Mouse (Mus musculus) cerebellum, adult 2 months (tissue): ENCODE data around the gene Eno3. TPM values are rescaled to one million over a fixed set of nuclear protein-coding genes. Genes with fewer than 3 reads are reported as not detected.

Experiments
- DNase-seq, 2 experiments: peaks; one replicate each; pipeline ENCODE4 v3.0.0; 2021
- H3K27ac ChIP-seq: fragments of 200-500 bp; 2 replicates; pipeline ENCODE4 v1.5.1; 2012; ENCODE audit warnings: low read length, control low read depth, inconsistent platforms; ENCODE audit not compliant: insufficient read depth
- H3K27me3 ChIP-seq: fragments of 200-500 bp; 2 replicates; pipeline ENCODE4 v1.6.1; 2012; ENCODE audit warnings: inconsistent platforms, mild to moderate bottlenecking, low read length, moderate library complexity; ENCODE audit not compliant: control insufficient read depth, insufficient read depth
- H3K4me1 ChIP-seq: fragments of 200-500 bp; 2 replicates; pipeline ENCODE4 v1.6.1; 2011; ENCODE audit warnings: low read length; ENCODE audit not compliant: control insufficient read depth, insufficient read depth
- H3K4me3 ChIP-seq: fragments of 200-500 bp; replicated peaks from 2 replicates; pipeline ENCODE3; 2011; ENCODE audit warnings: mild to moderate bottlenecking, low read depth, low read length, control low read depth; ENCODE audit not compliant: insufficient read depth
- CTCF ChIP-seq: fragments of 200-500 bp; IDR thresholded peaks from 2 replicates; pipeline ENCODE4 v1.5.1; 2011; ENCODE audit warnings: low read depth, mild to moderate bottlenecking, control low read depth, low read length, moderate library complexity, borderline replicate concordance; ENCODE audit not compliant: insufficient read depth
- POLR2A ChIP-seq: fragments of 200-500 bp; IDR thresholded peaks from 2 replicates; pipeline ENCODE4 v1.6.1; 2011; ENCODE audit warnings: low read length, control low read depth, borderline replicate concordance; ENCODE audit not compliant: insufficient read depth
- WGBS: fragments of 180-500 bp; shearing (Covaris S2); methylation state at CpG from one replicate; pipeline ENCODE4 v1.1.7; 2018; 5-methylcytosine and 5-hydroxymethylcytosine counted together
- polyA plus RNA-seq: library from polyadenylated mRNA; depleted of rRNA; stranded (reverse); fragments of >200 nt; gene quantifications from 2 replicates; pipeline ENCODE4 v1.2.3, GENCODE M21; 2012; rRNA removed

Eno3 gene
- polyA plus RNA-seq = 35.0 and 35.9 TPM in 2 replicates

GRCm38 (mm10) chr11:70656964-70657363 lies at the start of gene Eno3:
Gene Eno3, plus strand, starts transcription at chr11:70657202.
- WGBS = 48% methylated on average over 3 of the region's 3 CpGs
- peak in 1 of 2 experiments; percentile 23 for DNase-seq
- H3K27me3 ChIP-seq = no peaks in the 10 kb centered on the region
- H3K4me3 ChIP-seq = peak within 1 kb of the TSS; percentile 99
- TF ChIP-seq POLR2A = no peak
- no peak for TF ChIP-seq CTCF
- H3K27ac ChIP-seq = no peak within 1 kb of the TSS
- H3K4me1 ChIP-seq = peaks cover 9% of the 10 kb centered on the region

DNA sequence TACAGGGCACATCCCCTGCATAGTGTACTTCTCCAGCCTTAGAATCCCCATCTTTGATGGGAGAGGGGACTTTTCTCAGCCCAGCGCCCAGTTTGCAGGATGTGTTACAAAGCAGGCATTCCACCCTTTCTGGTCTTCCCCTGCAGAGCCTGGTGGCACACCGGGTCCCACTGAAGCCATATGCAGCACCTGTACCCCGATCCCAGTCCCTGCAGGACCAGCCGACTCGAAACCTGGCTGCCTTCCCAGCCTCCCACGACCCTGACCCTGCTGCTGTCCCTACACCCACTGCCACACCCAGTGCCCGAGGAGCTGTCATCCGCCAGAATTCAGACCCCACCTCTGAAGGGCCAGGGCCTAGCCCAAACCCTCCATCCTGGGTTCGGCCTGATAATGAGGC lies 49.4 kb upstream of the Eno3 start:
- TF ChIP-seq POLR2A (no peak), CTCF (no peak)
- WGBS = 78% methylated on average over 9 of the region's 9 CpGs
- no peak for DNase-seq

GRCm38 (mm10) chr11:70608381-70609066 lies 48.5 kb upstream of the Eno3 start:
- no peak for DNase-seq
- Histone ChIP-seq H3K4me1 (no peaks in the 10 kb centered on the region), H3K4me3 (no peak overlapping the region), H3K27ac (no peak overlapping the region), H3K27me3 (no peaks in the 10 kb centered on the region)
- TF ChIP-seq CTCF = peak; percentile 25; the same call in 1 of the 2 replicates
- no peak for TF ChIP-seq POLR2A
- WGBS = 81% methylated on average over 26 of the region's 26 CpGs

More for the DNA sequence above, 49.4 kb upstream of the Eno3 start:
- Histone ChIP-seq H3K27me3 (no peaks in the 10 kb centered on the region), H3K27ac (no peak overlapping the region), H3K4me1 (no peaks in the 10 kb centered on the region), H3K4me3 (no peak overlapping the region)

DNA sequence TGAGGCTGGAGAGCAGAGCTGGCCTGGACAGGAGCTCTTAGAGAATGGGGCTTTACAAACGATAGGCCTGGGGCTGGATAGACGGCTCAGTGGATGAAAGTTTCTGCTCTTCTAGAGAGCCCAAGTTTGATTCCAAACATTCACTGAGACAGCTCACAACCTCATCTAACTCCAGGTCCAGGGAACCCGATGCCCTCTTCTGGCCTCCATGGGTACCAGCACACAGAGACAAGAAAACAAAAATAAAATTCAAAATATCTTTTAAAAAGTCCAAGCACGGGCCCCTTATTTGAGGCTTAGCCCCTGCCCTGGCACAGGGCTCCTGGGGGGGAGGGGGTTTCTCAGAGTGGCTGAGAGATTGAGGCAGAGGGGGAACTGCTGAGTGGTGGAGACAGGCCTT lies 46.2 kb upstream of the Eno3 start:
- H3K4me1 ChIP-seq = peaks cover 3% of the 10 kb centered on the region; the same call in 1 of the 2 replicates
- 77% methylated on average over 4 of the region's 4 CpGs for WGBS
- H3K27me3 ChIP-seq = no peaks in the 10 kb centered on the region
- TF ChIP-seq POLR2A (no peak), CTCF (peak; percentile 9; the same call in 1 of the 2 replicates)
- H3K27ac ChIP-seq = no peak overlapping the region
- DNase-seq = no peak
- no peak overlapping the region for H3K4me3 ChIP-seq

DNA sequence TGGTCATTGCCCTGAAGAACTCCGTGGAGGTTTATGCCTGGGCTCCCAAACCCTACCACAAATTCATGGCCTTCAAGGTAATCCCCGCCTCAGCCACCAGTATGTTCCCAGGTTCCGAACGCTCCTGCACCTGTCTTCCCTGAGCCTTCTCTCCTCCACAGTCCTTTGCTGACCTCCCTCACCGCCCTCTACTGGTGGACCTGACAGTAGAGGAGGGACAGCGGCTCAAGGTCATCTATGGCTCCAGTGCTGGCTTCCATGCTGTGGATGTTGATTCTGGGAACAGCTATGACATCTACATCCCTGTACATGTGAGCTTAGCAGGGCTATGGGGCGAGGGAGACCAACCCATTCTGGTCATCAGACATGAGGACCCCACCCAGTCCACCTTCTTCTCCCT lies 44.5 kb upstream of the Eno3 start:
- Histone ChIP-seq H3K27ac (no peak overlapping the region), H3K4me3 (no peak overlapping the region), H3K4me1 (peaks cover 4% of the 10 kb centered on the region; the same call in 1 of the 2 replicates), H3K27me3 (no peaks in the 10 kb centered on the region)
- no peak for DNase-seq
- TF ChIP-seq POLR2A = no peak
- TF ChIP-seq CTCF = no peak
- WGBS = 71% methylated on average over 7 of the region's 7 CpGs

- TF ChIP-seq POLR2A (no peak), CTCF (no peak)
- H3K4me1 ChIP-seq = peaks cover 4% of the 10 kb centered on the region; the same call in 1 of the 2 replicates
- DNase-seq = peak in 1 of 2 experiments; percentile 28
- 4% methylated on average over 17 of the region's 17 CpGs for WGBS
- no peaks in the 10 kb centered on the region for H3K27me3 ChIP-seq
- H3K27ac ChIP-seq = no peak overlapping the region
- peak overlapping the region; percentile 39 for H3K4me3 ChIP-seq
These were observed 41.9 kb upstream of the Eno3 start for GRCm38 (mm10) chr11:70615074-70615473.

- H3K4me1 ChIP-seq = peaks cover 4% of the 10 kb centered on the region; the same call in 1 of the 2 replicates
- TF ChIP-seq CTCF (no peak), POLR2A (no peak)
- peak within 1 kb of the TSS; percentile 39 for H3K4me3 ChIP-seq
- no peaks in the 10 kb centered on the region for H3K27me3 ChIP-seq
- H3K27ac ChIP-seq = no peak within 1 kb of the TSS
- no peak for DNase-seq
- 10% methylated on average over 21 of the region's 21 CpGs for WGBS
These were observed 41.4 kb upstream of the Eno3 start, which contains the start of gene 4930544D05Rik for GRCm38 (mm10) chr11:70615516-70616093. Gene 4930544D05Rik, plus strand, starts transcription at chr11:70615848.
